Mouse (Mus musculus) frontal cortex, postnatal 25 days (tissue): ENCODE results near the gene Il9r.
"Not testable (repeated sequence)": the region's sequence is repeated elsewhere in the genome, so short reads cannot be mapped to it uniquely, and the experiment has no call there.

Experiments used
- DNase-seq, 2 experiments: peaks; one replicate each; pipeline ENCODE4 v3.0.0; 2022; ENCODE audit warnings: low spot score in 2 of 2

Il9r gene

GRCm38 (mm10) chr11:32226124-32226871, 26.2 kb upstream of the Il9r start, which contains the start of gene Mpg:
TSS of gene Mpg (plus strand) at chr11:32226505.
- peak; percentile 70 to 81 for DNase-seq

GRCm38 (mm10) chr11:32225222-32226104, 25.4 kb upstream of the Il9r start:
- DNase-seq, result no peak

GRCm38 (mm10) chr11:32224468-32225139, 24.5 kb upstream of the Il9r start:
- DNase-seq, result no peak

GRCm38 (mm10) chr11:32223297-32223967, 23.4 kb upstream of the Il9r start:
- no peak for DNase-seq

- no peak for DNase-seq
These were observed 22.6 kb upstream of the Il9r start for GRCm38 (mm10) chr11:32222570-32223194.

- no peak for DNase-seq
These were observed 21.9 kb upstream of the Il9r start, which contains the start of gene Rhbdf1 for GRCm38 (mm10) chr11:32221951-32222409. TSS of gene Rhbdf1 (minus strand) at chr11:32222300.

- no peak for DNase-seq
These were observed 21.3 kb upstream of the Il9r start for GRCm38 (mm10) chr11:32221225-32221950.

GRCm38 (mm10) chr11:32220607-32221224, 20.6 kb upstream of the Il9r start:
- no peak for DNase-seq

- DNase-seq, result no peak
These were observed 19.2 kb upstream of the Il9r start for GRCm38 (mm10) chr11:32219287-32219686.

- no peak for DNase-seq
These were observed 18.5 kb upstream of the Il9r start for GRCm38 (mm10) chr11:32218501-32219050.

GRCm38 (mm10) chr11:32216851-32217250, 16.8 kb upstream of the Il9r start:
- peak in 1 of 2 experiments; percentile 65 for DNase-seq

GRCm38 (mm10) chr11:32215372-32216162, 15.5 kb upstream of the Il9r start:
- no peak for DNase-seq

GRCm38 (mm10) chr11:32210623-32211022, 10.5 kb upstream of the Il9r start:
- no peak for DNase-seq

GRCm38 (mm10) chr11:32205058-32205873, 5.2 kb upstream of the Il9r start, which contains the start of gene Snrnp25:
TSS of gene Snrnp25 (plus strand) at chr11:32205415.
- peak; percentile 87 to 93 for DNase-seq

GRCm38 (mm10) chr11:32201922-32202685, 2.0 kb upstream of the Il9r start:
- DNase-seq, result no peak

GRCm38 (mm10) chr11:32200992-32201391, 913 bp upstream of the Il9r start:
- not testable (repeated sequence) for DNase-seq

- DNase-seq, result no peak
These were observed 849 bp downstream of the Il9r start for GRCm38 (mm10) chr11:32199230-32199629.
